Mouse (Mus musculus) neural tube, embryonic 10.5 days (tissue): ENCODE results near the gene Borcs5.

Source experiments
- DNase-seq: peaks from one replicate; pipeline ENCODE4 v3.0.0-alpha.2; 2017; ENCODE audit warnings: low spot score; ENCODE audit errors: extremely low spot score

Borcs5 gene

GRCm38 (mm10) chr6:134626564-134626963 lies 12.7 kb upstream of the Borcs5 start:
- no peak for DNase-seq

GRCm38 (mm10) chr6:134630447-134630846 lies 8.9 kb upstream of the Borcs5 start:
- no peak for DNase-seq

GRCm38 (mm10) chr6:134631947-134632687 lies 7.2 kb upstream of the Borcs5 start, which contains the start of gene Mansc1:
Gene Mansc1 (minus strand): TSS chr6:134632488.
- DNase-seq, result peak; percentile 59

- DNase-seq, result no peak
Observed at GRCm38 (mm10) chr6:134632756-134633155, 6.6 kb upstream of the Borcs5 start.

GRCm38 (mm10) chr6:134633553-134633952 lies 5.8 kb upstream of the Borcs5 start:
- no peak for DNase-seq

GRCm38 (mm10) chr6:134636476-134636875 lies 2.8 kb upstream of the Borcs5 start:
- DNase-seq, result no peak

GRCm38 (mm10) chr6:134639900-134640299 lies 590 bp downstream of the Borcs5 start:
- DNase-seq, result no peak

GRCm38 (mm10) chr6:134640485-134641475 lies 1.5 kb downstream of the Borcs5 start:
- DNase-seq, result peak; percentile 92

- DNase-seq, result no peak
Observed at GRCm38 (mm10) chr6:134641738-134642446, 2.6 kb downstream of the Borcs5 start.

- DNase-seq, result no peak
Observed at GRCm38 (mm10) chr6:134643296-134643695, 4.0 kb downstream of the Borcs5 start.

- DNase-seq, result no peak
Observed at GRCm38 (mm10) chr6:134646835-134647234, 7.5 kb downstream of the Borcs5 start.

GRCm38 (mm10) chr6:134647621-134648020 lies 8.3 kb downstream of the Borcs5 start:
- no peak for DNase-seq

- no peak for DNase-seq
Observed at GRCm38 (mm10) chr6:134648356-134648755, 9.0 kb downstream of the Borcs5 start.

- no peak for DNase-seq
Observed at GRCm38 (mm10) chr6:134656527-134656926, 17.2 kb downstream of the Borcs5 start.

- DNase-seq, result peak; percentile 37
Observed at GRCm38 (mm10) chr6:134659108-134659958, 20.0 kb downstream of the Borcs5 start.

- DNase-seq, result no peak
Observed at GRCm38 (mm10) chr6:134660714-134661406, 21.6 kb downstream of the Borcs5 start.

GRCm38 (mm10) chr6:134664573-134664972 lies 25.3 kb downstream of the Borcs5 start:
- DNase-seq, result no peak

GRCm38 (mm10) chr6:134665817-134666216 lies 26.5 kb downstream of the Borcs5 start:
- DNase-seq, result no peak

- no peak for DNase-seq
Observed at GRCm38 (mm10) chr6:134668519-134668918, 29.2 kb downstream of the Borcs5 start.
